Mouse (Mus musculus) midbrain, embryonic 16.5 days (tissue): ENCODE results near the gene Tnfsf8. TPM values are rescaled to one million over a fixed set of nuclear protein-coding genes. Genes with fewer than 3 reads are reported as not detected.

Experiments used
- ATAC-seq: fragments of 200-750 bp; cut with Nextera tagmentation; 2 replicates; pipeline ENCODE4 v1.8.0; 2017; ENCODE audit warnings: moderate TSS enrichment
- H3K27ac ChIP-seq: fragments of 300-500 bp; sonication (generic); 2 replicates; pipeline ENCODE4 v1.5.1; 2014; ENCODE audit warnings: mild to moderate bottlenecking, low read length, mixed read lengths
- H3K27me3 ChIP-seq: fragments of 300-500 bp; sonication (generic); 2 replicates; pipeline ENCODE4 v1.6.1; 2014; ENCODE audit warnings: low read depth, low read length, mixed read lengths; ENCODE audit not compliant: control insufficient read depth, insufficient read depth
- H3K36me3 ChIP-seq: fragments of 300-500 bp; sonication (generic); 2 replicates; pipeline ENCODE4 v1.6.1; 2014; ENCODE audit warnings: mild to moderate bottlenecking, low read length, moderate library complexity, mixed read lengths; ENCODE audit not compliant: control insufficient read depth, insufficient read depth
- H3K4me1 ChIP-seq: fragments of 300-500 bp; sonication (generic); 2 replicates; pipeline ENCODE4 v1.6.1; 2014; ENCODE audit warnings: mild to moderate bottlenecking, low read length, mixed read lengths; ENCODE audit not compliant: control insufficient read depth, insufficient read depth
- H3K4me2 ChIP-seq: fragments of 300-500 bp; sonication (generic); 2 replicates; pipeline ENCODE4 v1.6.1; 2014; ENCODE audit warnings: mild to moderate bottlenecking, low read length, mixed read lengths
- H3K4me3 ChIP-seq: fragments of 300-500 bp; sonication (generic); 2 replicates; pipeline ENCODE4 v1.5.1; 2014; ENCODE audit warnings: low read depth, mild to moderate bottlenecking, low read length, moderate library complexity, mixed read lengths
- H3K9ac ChIP-seq: fragments of 300-500 bp; sonication (generic); 2 replicates; pipeline ENCODE4 v1.6.1; 2014; ENCODE audit warnings: low read depth, low read length, mixed read lengths
- H3K9me3 ChIP-seq: fragments of 300-500 bp; sonication (generic); replicated peaks from 2 replicates; pipeline ENCODE4 v1.6.1; 2014; ENCODE audit warnings: mild to moderate bottlenecking, low read length, mixed read lengths; ENCODE audit not compliant: control insufficient read depth, poor library complexity, severe bottlenecking
- WGBS: fragments of 180-500 bp; shearing (Covaris S2); extraction: QIAGEN DNeasy Blood & Tissue Kit; methylation state at CpG from one replicate; pipeline ENCODE4 v1.1.7; 2014; 5-methylcytosine and 5-hydroxymethylcytosine counted together
- polyA plus RNA-seq: library from polyadenylated mRNA; unstranded; fragments of >200 nt; fragmentation: Nextera tagmentation; extraction: Ambion mirVana; gene quantifications from 2 replicates; pipeline ENCODE4 v1.2.1, GENCODE M21; 2015

Gene Tnfsf8
- polyA plus RNA-seq, 1 experiment from 2014 or later: not detected

DNA sequence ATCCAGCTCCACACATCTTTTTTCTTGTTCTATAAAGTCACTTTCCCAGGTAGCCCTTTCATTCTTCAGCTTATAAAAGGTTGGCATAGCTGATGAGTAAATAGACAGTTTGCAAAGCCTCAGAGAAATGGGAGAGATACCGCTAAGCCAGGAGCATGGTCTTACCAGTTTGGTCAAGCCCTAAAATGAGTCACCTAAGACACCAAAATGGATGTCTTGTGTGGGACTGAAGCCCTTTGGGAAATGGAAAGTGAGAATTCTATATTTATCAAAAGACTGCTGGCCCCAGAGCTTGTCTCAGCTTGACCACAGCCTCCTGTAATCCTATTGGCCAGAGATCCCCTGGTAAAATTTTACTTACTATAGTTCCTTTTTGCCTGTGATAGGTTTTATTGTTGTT lies 9.5 kb upstream of the Tnfsf8 start:
- no peak for ATAC-seq
- H3K27me3 ChIP-seq: no peaks in the 10 kb centered on the region
- no peaks in the 10 kb centered on the region for H3K9me3 ChIP-seq
- no peaks in the 10 kb centered on the region for H3K4me1 ChIP-seq
- no peak overlapping the region for H3K4me3 ChIP-seq
- H3K27ac ChIP-seq: no peak overlapping the region
- no peak overlapping the region for H3K4me2 ChIP-seq
- no peaks in the 10 kb centered on the region for H3K36me3 ChIP-seq
- WGBS: 100% methylated on average over 1 of the region's 1 CpGs
- no peak overlapping the region for H3K9ac ChIP-seq

DNA sequence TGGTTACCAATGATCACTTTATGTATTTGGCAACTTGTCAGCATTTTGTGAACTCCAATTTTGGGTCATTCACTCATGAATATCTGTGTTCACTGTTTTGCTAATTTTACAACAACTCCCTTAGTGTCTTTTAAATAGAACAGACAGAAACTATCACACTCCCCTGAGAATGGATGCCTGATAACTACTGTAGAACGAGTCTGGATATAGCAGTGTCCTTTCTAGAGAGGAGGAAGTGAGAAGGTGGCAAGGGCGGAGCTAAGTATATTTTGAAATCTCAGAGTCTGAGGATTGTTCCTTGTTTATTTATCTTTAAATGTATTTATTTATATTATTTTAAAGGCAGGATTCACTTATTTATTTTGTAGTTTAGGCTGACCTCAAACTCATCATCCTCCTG lies 7.6 kb upstream of the Tnfsf8 start:
- no peak overlapping the region for H3K4me3 ChIP-seq
- H3K36me3 ChIP-seq: no peaks in the 10 kb centered on the region
- no peak overlapping the region for H3K27ac ChIP-seq
- no peaks in the 10 kb centered on the region for H3K9me3 ChIP-seq
- no peak for ATAC-seq
- H3K4me2 ChIP-seq: no peak overlapping the region
- no peaks in the 10 kb centered on the region for H3K27me3 ChIP-seq
- 78% methylated on average over 2 of the region's 2 CpGs for WGBS
- H3K4me1 ChIP-seq: no peaks in the 10 kb centered on the region
- no peak overlapping the region for H3K9ac ChIP-seq

DNA sequence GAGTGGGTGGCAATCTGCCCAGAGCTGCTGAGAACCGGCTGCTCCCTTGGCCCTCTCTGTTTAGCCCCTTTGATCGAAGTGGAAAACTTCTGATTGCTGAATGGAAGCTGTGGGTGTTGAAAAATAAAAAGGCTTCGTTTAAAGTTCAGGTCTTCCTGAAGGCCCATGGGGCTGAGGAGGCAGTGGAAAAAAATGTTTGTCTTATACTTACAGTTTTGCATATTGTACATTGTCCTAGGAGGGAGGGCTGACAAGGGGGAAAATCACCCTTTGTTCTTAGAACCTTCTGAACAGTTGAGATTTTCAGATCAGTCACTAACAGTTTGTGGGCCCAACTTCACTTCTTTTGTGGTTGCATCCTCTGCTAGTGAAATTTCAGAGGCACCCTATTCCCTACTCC lies 1.8 kb upstream of the Tnfsf8 start:
- Histone ChIP-seq H3K9ac (no peak overlapping the region), H3K9me3 (no peaks in the 10 kb centered on the region), H3K27me3 (no peaks in the 10 kb centered on the region), H3K27ac (no peak overlapping the region), H3K4me3 (no peak overlapping the region), H3K4me2 (no peak overlapping the region), H3K4me1 (no peaks in the 10 kb centered on the region; the same call in 1 of the 2 replicates), H3K36me3 (no peaks in the 10 kb centered on the region)
- no peak for ATAC-seq
- WGBS: 67% methylated on average over 3 of the region's 3 CpGs

DNA sequence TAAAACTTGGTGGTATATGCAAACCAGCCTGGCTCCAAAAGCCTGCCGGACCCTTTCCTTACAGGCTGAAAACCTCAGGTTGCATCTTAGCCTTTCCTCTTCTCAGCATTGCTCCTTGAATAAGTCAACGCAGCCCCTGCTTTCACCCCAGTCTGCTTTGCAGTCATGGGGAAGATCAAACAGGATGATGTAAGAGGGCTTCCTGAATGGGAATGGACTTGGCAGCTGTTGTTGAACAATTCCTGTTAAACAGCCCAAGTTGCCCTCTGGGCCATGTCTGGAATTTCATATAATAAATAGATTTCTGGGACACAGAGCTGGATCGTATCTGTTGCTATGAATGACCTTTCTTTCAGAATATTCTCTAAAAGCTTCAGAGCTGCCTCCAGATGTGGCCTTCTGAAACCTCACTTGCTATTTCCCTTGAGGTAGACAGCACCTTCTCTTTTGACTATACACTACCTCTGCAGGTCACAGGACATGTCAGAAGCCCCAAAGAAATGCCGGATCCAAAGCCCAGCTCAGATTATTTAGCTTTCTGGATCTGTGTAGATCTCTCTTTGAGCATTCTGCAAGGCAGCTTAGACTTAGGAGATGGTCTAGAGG lies 1.0 kb upstream of the Tnfsf8 start:
- ATAC-seq: no peak
- 77% methylated on average over 4 of the region's 4 CpGs for WGBS
- Histone ChIP-seq H3K9me3 (no peaks in the 10 kb centered on the region), H3K27me3 (no peaks in the 10 kb centered on the region), H3K9ac (no peak overlapping the region), H3K4me2 (no peak overlapping the region), H3K4me1 (no peaks in the 10 kb centered on the region; the same call in 1 of the 2 replicates), H3K36me3 (no peaks in the 10 kb centered on the region), H3K27ac (no peak overlapping the region), H3K4me3 (no peak overlapping the region)

DNA sequence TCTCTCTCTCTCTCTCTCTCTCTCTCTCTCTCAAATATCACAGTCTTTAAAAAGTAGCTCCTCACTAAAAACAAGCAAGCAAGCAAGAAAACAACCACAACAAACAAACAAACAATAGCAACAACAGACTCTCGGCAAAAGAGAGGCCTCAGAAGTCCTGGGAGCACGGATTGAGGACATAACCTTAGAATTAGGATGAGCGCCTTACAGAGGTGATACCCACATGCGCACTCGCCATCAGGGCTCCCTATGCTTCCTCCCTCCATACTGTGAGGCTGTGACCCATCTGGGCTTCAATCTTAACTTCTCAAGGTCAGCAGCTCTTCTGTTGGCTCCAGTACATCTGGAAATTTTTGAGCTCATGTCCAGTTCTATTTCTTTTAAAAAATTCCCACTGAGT lies 911 bp downstream of the Tnfsf8 start:
- Histone ChIP-seq H3K4me2 (no peak overlapping the region), H3K4me3 (no peak overlapping the region), H3K9me3 (no peaks in the 10 kb centered on the region), H3K27me3 (no peaks in the 10 kb centered on the region), H3K36me3 (no peaks in the 10 kb centered on the region), H3K27ac (no peak overlapping the region), H3K4me1 (no peaks in the 10 kb centered on the region; the same call in 1 of the 2 replicates), H3K9ac (no peak overlapping the region)
- no peak for ATAC-seq
- WGBS: 85% methylated on average over 5 of the region's 5 CpGs

DNA sequence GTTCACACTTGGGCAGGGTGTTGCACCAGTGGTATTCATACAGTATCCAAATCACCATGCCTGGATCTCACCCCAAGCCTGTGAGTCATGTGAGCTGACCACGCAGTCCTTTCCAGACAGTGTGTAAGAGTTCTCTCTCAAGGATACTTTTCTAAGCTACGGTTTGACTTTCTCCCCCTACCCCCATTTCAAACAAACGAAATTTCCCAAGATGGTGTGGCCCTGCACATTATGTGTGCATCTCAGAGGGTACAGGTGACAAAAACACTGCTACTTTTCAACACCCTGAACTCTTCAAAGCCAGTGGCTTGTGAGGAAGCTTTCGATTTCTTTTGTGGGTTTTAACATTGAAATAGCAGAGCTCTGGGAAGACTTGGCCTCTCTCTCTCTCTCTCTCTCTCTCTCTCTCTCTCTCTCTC lies 1.4 kb downstream of the Tnfsf8 start:
- no peak for ATAC-seq
- no peaks in the 10 kb centered on the region for H3K36me3 ChIP-seq
- WGBS: 86% methylated on average over 4 of the region's 4 CpGs
- no peak overlapping the region for H3K4me3 ChIP-seq
- no peaks in the 10 kb centered on the region for H3K9me3 ChIP-seq
- no peak overlapping the region for H3K27ac ChIP-seq
- no peak overlapping the region for H3K4me2 ChIP-seq
- no peaks in the 10 kb centered on the region for H3K27me3 ChIP-seq
- no peak overlapping the region for H3K9ac ChIP-seq
- H3K4me1 ChIP-seq: no peaks in the 10 kb centered on the region; the same call in 1 of the 2 replicates

DNA sequence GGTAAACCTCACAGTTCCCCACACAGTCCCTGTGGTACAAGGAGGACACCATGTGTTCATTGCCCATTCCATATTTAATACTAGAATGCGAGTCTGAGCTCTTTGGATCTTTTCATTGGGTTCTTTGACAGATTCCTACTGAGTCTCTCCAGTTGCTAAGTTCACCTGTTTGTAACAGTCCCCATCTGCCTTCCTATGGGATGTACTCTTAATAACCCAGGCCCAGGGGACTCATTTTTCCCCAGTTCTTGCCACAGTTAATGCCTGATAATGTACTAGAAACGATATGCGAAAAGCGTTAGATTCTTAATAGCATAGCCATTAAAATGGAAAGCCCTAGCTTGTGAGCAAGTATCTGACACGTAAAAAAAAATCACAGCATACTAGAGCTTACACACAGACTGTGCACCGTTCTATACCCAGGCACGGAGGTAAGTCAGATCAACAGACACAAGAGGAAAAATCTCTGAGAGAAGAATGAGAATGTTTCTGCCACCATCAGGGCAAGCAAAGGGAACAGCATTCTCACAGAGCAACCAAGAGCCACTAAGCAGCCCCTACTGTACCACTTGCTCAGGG lies 2.4 kb downstream of the Tnfsf8 start:
- Histone ChIP-seq H3K4me3 (no peak overlapping the region), H3K27me3 (no peaks in the 10 kb centered on the region), H3K27ac (no peak overlapping the region), H3K4me2 (no peak overlapping the region), H3K9ac (no peak overlapping the region), H3K4me1 (no peaks in the 10 kb centered on the region; the same call in 1 of the 2 replicates), H3K9me3 (no peaks in the 10 kb centered on the region), H3K36me3 (no peaks in the 10 kb centered on the region)
- 81% methylated on average over 7 of the region's 7 CpGs for WGBS
- no peak for ATAC-seq

DNA sequence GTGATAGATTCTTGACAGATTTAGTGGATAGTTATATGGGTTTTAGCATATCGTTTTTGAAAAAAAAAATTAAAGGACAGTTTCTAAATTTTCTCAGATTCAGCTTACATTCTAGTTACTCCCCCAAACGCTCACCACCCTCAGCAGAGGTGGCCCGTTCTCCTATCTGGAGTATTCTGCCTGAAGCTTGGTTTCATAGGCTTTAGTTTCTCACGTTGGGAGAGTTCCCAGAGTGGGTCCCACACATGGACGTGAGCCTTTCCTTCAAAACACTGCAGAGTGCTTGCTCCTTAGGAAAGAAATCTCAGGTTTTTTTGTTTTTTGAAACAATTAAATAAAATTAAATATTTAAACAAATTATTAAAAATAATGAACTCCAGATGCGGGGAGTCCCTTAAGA lies 4.4 kb downstream of the Tnfsf8 start:
- no peaks in the 10 kb centered on the region for H3K9me3 ChIP-seq
- no peak overlapping the region for H3K4me2 ChIP-seq
- no peak overlapping the region for H3K27ac ChIP-seq
- WGBS: 87% methylated on average over 6 of the region's 6 CpGs
- no peaks in the 10 kb centered on the region for H3K27me3 ChIP-seq
- no peak overlapping the region for H3K9ac ChIP-seq
- no peak for ATAC-seq
- H3K4me1 ChIP-seq: no peaks in the 10 kb centered on the region; the same call in 1 of the 2 replicates
- H3K4me3 ChIP-seq: no peak overlapping the region
- no peaks in the 10 kb centered on the region for H3K36me3 ChIP-seq

DNA sequence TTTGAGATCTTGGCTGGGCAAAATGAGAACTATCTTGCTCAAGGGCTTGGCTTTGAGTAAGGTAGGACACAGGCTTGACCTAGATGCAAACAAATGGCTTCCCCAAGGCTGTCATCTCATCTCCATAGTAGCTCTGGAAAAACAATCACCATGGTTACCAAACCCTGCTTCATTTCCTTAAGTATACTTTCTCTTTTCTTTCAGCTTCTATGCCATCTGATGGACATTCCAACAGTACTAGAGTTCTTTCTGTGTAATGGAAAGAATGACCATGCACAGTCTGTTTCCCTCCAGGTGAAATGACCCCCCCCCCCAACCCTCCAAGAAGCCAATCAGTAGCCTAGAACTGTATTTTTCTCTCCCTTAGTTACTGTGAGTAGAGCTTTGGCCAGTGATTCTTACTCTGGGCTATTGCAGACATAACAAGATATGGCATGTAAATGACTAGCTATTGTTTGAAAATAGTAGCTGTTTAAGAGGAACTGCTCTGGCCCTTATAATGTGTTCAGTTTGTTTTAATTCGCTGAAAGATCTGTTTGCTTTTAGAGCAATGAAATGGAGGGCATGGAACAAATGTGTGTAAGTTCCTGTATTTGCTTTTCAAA lies 7.3 kb downstream of the Tnfsf8 start:
- Histone ChIP-seq H3K27me3 (no peaks in the 10 kb centered on the region), H3K4me1 (no peaks in the 10 kb centered on the region), H3K4me3 (no peak overlapping the region), H3K4me2 (no peak overlapping the region), H3K36me3 (no peaks in the 10 kb centered on the region), H3K27ac (no peak overlapping the region), H3K9ac (no peak overlapping the region), H3K9me3 (no peaks in the 10 kb centered on the region)
- WGBS: 86% methylated on average over 1 of the region's 1 CpGs
- ATAC-seq: no peak
